Mouse (Mus musculus): ENCODE measurements around the gene 1700069L16Rik.

Gene 1700069L16Rik

GRCm38 (mm10) chr5:113644520-113644919 lies 80.1 kb downstream of the 1700069L16Rik start:
- no peak for DNase-seq (ENCODE audit: low spot score)

GRCm38 (mm10) chr5:113643107-113643848 lies 81.3 kb downstream of the 1700069L16Rik start:
- no peak for DNase-seq (ENCODE audit: low spot score)

Measured in c-Kit-positive CD71-positive TER-119-positive erythroid progenitor cells, embryonic 14.5 days (primary cell).